Mouse (Mus musculus): ENCODE measurements around the gene Cnn3.

GRCm38 (mm10) chr3:121480030-121480960, 54.0 kb downstream of the Cnn3 start:
- TF ChIP-seq CTCF (IDR thresholded peaks at IDR 0.05; ENCODE audit: insufficient read depth, low read depth, low read length) (no peak), POLR2A (IDR thresholded peaks at IDR 0.05; ENCODE audit: insufficient read depth, low read depth, low read length) (no peak)

All from olfactory bulb, adult 2 months (tissue).